Mouse (Mus musculus) hindbrain, embryonic 15.5 days (tissue): Measurements from ENCODE around the gene Tmem178. TPM values are rescaled to one million over a fixed set of nuclear protein-coding genes. Genes with fewer than 3 reads are reported as not detected.
A peak's percentile ranks its signal among the peaks of the same experiment; 100 is the strongest.

Experiments
- ATAC-seq: fragments of 200-750 bp; cut with Nextera tagmentation; 2 replicates; pipeline ENCODE4 v1.8.0; 2017; ENCODE audit warnings: low read depth, moderate number of reproducible peaks, moderate TSS enrichment; ENCODE audit not compliant: low FRiP score
- H3K27ac ChIP-seq: fragments of 300-500 bp; sonication (generic); replicated peaks from 2 replicates; pipeline ENCODE4 v1.5.1; 2015; ENCODE audit warnings: mild to moderate bottlenecking, inconsistent platforms
- H3K27me3 ChIP-seq: fragments of 300-500 bp; sonication (generic); 2 replicates; pipeline ENCODE4 v1.6.1; 2015; ENCODE audit warnings: control low read depth, inconsistent platforms
- H3K36me3 ChIP-seq: fragments of 300-500 bp; sonication (generic); 2 replicates; pipeline ENCODE4 v1.6.1; 2015; ENCODE audit warnings: control low read depth, inconsistent platforms
- H3K4me1 ChIP-seq: fragments of 300-500 bp; sonication (generic); replicated peaks from 2 replicates; pipeline ENCODE4 v1.6.1; 2015; ENCODE audit warnings: control low read depth, inconsistent platforms
- H3K4me2 ChIP-seq: fragments of 300-500 bp; sonication (generic); 2 replicates; pipeline ENCODE4 v1.6.1; 2015; ENCODE audit warnings: moderate library complexity, mild to moderate bottlenecking, inconsistent platforms
- H3K4me3 ChIP-seq: fragments of 300-500 bp; sonication (generic); 2 replicates; pipeline ENCODE4 v1.5.1; 2015; ENCODE audit warnings: mild to moderate bottlenecking, inconsistent platforms
- H3K9ac ChIP-seq: fragments of 300-500 bp; sonication (generic); 2 replicates; pipeline ENCODE4 v1.6.1; 2015; ENCODE audit warnings: inconsistent platforms
- H3K9me3 ChIP-seq: fragments of 300-500 bp; sonication (generic); 2 replicates; pipeline ENCODE4 v1.6.1; 2016; ENCODE audit warnings: control low read depth, inconsistent platforms
- WGBS: fragments of 180-500 bp; shearing (Covaris S2); methylation state at CpG from one replicate; pipeline ENCODE4 v1.1.7; 2015; 5-methylcytosine and 5-hydroxymethylcytosine counted together
- polyA plus RNA-seq: library from polyadenylated mRNA; unstranded; fragments of >200 nt; fragmentation: Nextera tagmentation; extraction: Ambion mirVana; gene quantifications from 2 replicates; pipeline ENCODE4 v1.2.1, GENCODE M21; 2015

The Tmem178 gene
- polyA plus RNA-seq, 1 experiment from 2014 or later: 31.1 TPM

GRCm38 (mm10) chr17:81004454-81004853 lies 60.0 kb downstream of the Tmem178 start:
- no peak overlapping the region for H3K4me2 ChIP-seq
- no peaks in the 10 kb centered on the region for H3K9me3 ChIP-seq
- H3K4me3 ChIP-seq: no peak overlapping the region
- no peak for ATAC-seq
- peaks cover 10% of the 10 kb centered on the region for H3K4me1 ChIP-seq
- H3K9ac ChIP-seq: no peak overlapping the region
- H3K27ac ChIP-seq: no peak overlapping the region
- H3K36me3 ChIP-seq: no peaks in the 10 kb centered on the region
- 80% methylated on average over 11 of the region's 11 CpGs for WGBS
- H3K27me3 ChIP-seq: no peaks in the 10 kb centered on the region

GRCm38 (mm10) chr17:81005292-81005691 lies 60.9 kb downstream of the Tmem178 start:
- H3K4me3 ChIP-seq: no peak overlapping the region
- no peak overlapping the region for H3K27ac ChIP-seq
- WGBS: 52% methylated on average over 8 of the region's 8 CpGs
- H3K27me3 ChIP-seq: no peaks in the 10 kb centered on the region
- no peak overlapping the region for H3K4me2 ChIP-seq
- ATAC-seq: no peak
- no peaks in the 10 kb centered on the region for H3K9me3 ChIP-seq
- H3K36me3 ChIP-seq: no peaks in the 10 kb centered on the region
- H3K9ac ChIP-seq: no peak overlapping the region
- peaks cover 18% of the 10 kb centered on the region for H3K4me1 ChIP-seq

- Histone ChIP-seq H3K36me3 (no peaks in the 10 kb centered on the region), H3K4me1 (peaks cover 27% of the 10 kb centered on the region), H3K27me3 (no peaks in the 10 kb centered on the region), H3K4me2 (no peak overlapping the region), H3K4me3 (no peak overlapping the region), H3K9ac (no peak overlapping the region), H3K27ac (no peak overlapping the region), H3K9me3 (no peaks in the 10 kb centered on the region)
- 86% methylated on average over 10 of the region's 10 CpGs for WGBS
- ATAC-seq: no peak
Observed at GRCm38 (mm10) chr17:81009112-81009511, 64.7 kb downstream of the Tmem178 start.

- no peaks in the 10 kb centered on the region for H3K36me3 ChIP-seq
- no peak overlapping the region for H3K9ac ChIP-seq
- no peaks in the 10 kb centered on the region for H3K9me3 ChIP-seq
- H3K4me3 ChIP-seq: no peak overlapping the region
- no peak overlapping the region for H3K4me2 ChIP-seq
- 51% methylated on average over 3 of the region's 3 CpGs for WGBS
- 0 out of 2 replicates have a peak, but pooled peaks have one; percentile 27 for ATAC-seq
- H3K4me1 ChIP-seq: peaks cover 26% of the 10 kb centered on the region
- no peaks in the 10 kb centered on the region for H3K27me3 ChIP-seq
- H3K27ac ChIP-seq: no peak overlapping the region
Observed at GRCm38 (mm10) chr17:81010199-81010598, 65.8 kb downstream of the Tmem178 start.

GRCm38 (mm10) chr17:81010844-81011685 lies 66.6 kb downstream of the Tmem178 start:
- Histone ChIP-seq H3K9me3 (no peaks in the 10 kb centered on the region), H3K4me1 (peaks cover 20% of the 10 kb centered on the region), H3K27me3 (no peaks in the 10 kb centered on the region), H3K36me3 (no peaks in the 10 kb centered on the region), H3K9ac (no peak overlapping the region), H3K27ac (peak overlapping the region; percentile 56), H3K4me2 (no peak overlapping the region), H3K4me3 (no peak overlapping the region)
- no peak for ATAC-seq
- WGBS: 66% methylated on average over 18 of the region's 18 CpGs

GRCm38 (mm10) chr17:81015814-81016447 lies 71.5 kb downstream of the Tmem178 start:
- no peak overlapping the region for H3K9ac ChIP-seq
- ATAC-seq: peak; percentile 40; the same call in 1 of the 2 replicates
- H3K4me2 ChIP-seq: no peak overlapping the region
- no peaks in the 10 kb centered on the region for H3K9me3 ChIP-seq
- peaks cover 6% of the 10 kb centered on the region; the same call in 1 of the 2 replicates for H3K4me1 ChIP-seq
- no peaks in the 10 kb centered on the region for H3K27me3 ChIP-seq
- WGBS: 56% methylated on average over 4 of the region's 4 CpGs
- no peak overlapping the region for H3K27ac ChIP-seq
- H3K36me3 ChIP-seq: no peaks in the 10 kb centered on the region
- no peak overlapping the region for H3K4me3 ChIP-seq

- Histone ChIP-seq H3K27me3 (no peaks in the 10 kb centered on the region), H3K9ac (no peak overlapping the region), H3K36me3 (no peaks in the 10 kb centered on the region), H3K4me1 (no peaks in the 10 kb centered on the region), H3K27ac (no peak overlapping the region), H3K4me2 (no peak overlapping the region), H3K9me3 (no peaks in the 10 kb centered on the region), H3K4me3 (no peak overlapping the region)
- ATAC-seq: peak; percentile 23; the same call in 1 of the 2 replicates
- WGBS: 35% methylated on average over 1 of the region's 1 CpGs
Observed at GRCm38 (mm10) chr17:81017132-81017531, 72.7 kb downstream of the Tmem178 start.

GRCm38 (mm10) chr17:81027331-81027730 lies 82.9 kb downstream of the Tmem178 start:
- WGBS: 84% methylated on average over 6 of the region's 6 CpGs
- peaks cover 4% of the 10 kb centered on the region for H3K36me3 ChIP-seq

GRCm38 (mm10) chr17:81031830-81032442 lies 87.5 kb downstream of the Tmem178 start:
- Histone ChIP-seq H3K4me2 (no peak overlapping the region), H3K27me3 (no peaks in the 10 kb centered on the region), H3K4me1 (no peaks in the 10 kb centered on the region), H3K27ac (no peak overlapping the region), H3K9me3 (no peaks in the 10 kb centered on the region), H3K9ac (no peak overlapping the region), H3K4me3 (no peak overlapping the region), H3K36me3 (peaks cover 11% of the 10 kb centered on the region)
- 94% methylated on average over 3 of the region's 3 CpGs for WGBS
- no peak for ATAC-seq

More at GRCm38 (mm10) chr17:81027331-81027730, 82.9 kb downstream of the Tmem178 start:
- Histone ChIP-seq H3K9me3 (no peaks in the 10 kb centered on the region), H3K9ac (no peak overlapping the region), H3K4me3 (no peak overlapping the region), H3K4me1 (no peaks in the 10 kb centered on the region), H3K27ac (no peak overlapping the region), H3K4me2 (no peak overlapping the region), H3K27me3 (no peaks in the 10 kb centered on the region)
- ATAC-seq: no peak

GRCm38 (mm10) chr17:81032957-81033356 lies 88.5 kb downstream of the Tmem178 start:
- no peak for ATAC-seq
- Histone ChIP-seq H3K9ac (no peak overlapping the region), H3K4me2 (no peak overlapping the region), H3K36me3 (peaks cover 12% of the 10 kb centered on the region), H3K4me3 (no peak overlapping the region), H3K27me3 (no peaks in the 10 kb centered on the region), H3K4me1 (no peaks in the 10 kb centered on the region), H3K27ac (no peak overlapping the region), H3K9me3 (no peaks in the 10 kb centered on the region)
- 92% methylated on average over 2 of the region's 2 CpGs for WGBS

GRCm38 (mm10) chr17:81035354-81035753 lies 90.9 kb downstream of the Tmem178 start:
- Histone ChIP-seq H3K4me2 (no peak overlapping the region), H3K9ac (no peak overlapping the region), H3K27me3 (no peaks in the 10 kb centered on the region), H3K4me3 (no peak overlapping the region), H3K27ac (no peak overlapping the region), H3K9me3 (no peaks in the 10 kb centered on the region), H3K36me3 (peaks cover 21% of the 10 kb centered on the region), H3K4me1 (no peaks in the 10 kb centered on the region)
- no peak for ATAC-seq
- WGBS: 76% methylated on average over 5 of the region's 5 CpGs
